Mouse (Mus musculus): ENCODE measurements around the gene Mrpl40. TPM values are rescaled to one million over a fixed set of nuclear protein-coding genes. Genes with fewer than 3 reads are reported as not detected.

The Mrpl40 gene
- total RNA-seq (2023) = 13.5 and 22.0 TPM in 2 replicates

DNA sequence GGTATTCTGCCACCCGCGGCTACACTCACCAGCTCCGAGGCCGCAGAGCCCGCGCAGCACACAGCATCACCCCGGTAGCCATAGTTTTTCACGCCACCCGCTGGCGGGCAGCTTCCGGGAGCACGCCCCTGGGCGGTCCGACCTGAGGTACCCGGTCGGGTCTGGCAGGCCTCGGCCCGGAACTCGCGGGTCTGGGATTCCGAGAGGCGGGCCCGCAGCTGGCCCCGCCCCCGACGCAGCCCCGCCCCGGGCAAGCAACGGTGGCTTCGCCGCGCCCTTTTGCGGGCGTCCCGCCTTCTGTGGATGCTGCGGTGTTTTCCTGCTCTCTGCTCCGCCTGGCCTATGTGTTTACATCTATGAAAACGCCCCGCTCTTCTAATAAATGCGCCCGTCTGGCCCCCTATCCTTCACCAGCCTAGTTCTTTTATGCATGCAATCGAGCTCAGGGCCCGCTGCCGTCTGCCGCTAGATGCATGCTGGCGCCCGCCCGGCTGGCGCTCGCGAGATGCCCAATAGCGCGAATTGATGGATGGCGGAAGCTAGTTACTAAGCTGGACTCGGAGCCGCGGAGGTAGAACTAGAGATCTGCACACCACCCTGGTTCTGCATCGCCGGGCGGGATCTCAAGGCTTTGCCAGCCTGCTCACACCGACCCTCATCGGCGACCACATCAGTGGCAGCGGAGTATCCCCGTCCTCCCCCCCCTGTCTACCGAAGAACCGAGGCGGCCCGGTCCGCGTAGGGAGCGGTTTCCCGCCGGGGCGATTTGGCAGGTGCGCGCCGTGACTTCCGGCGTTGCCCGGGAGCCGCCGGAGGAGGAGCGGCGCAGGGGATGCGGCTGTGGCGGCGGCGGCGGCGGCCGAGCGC, at the start of gene Mrpl40, which contains the start of gene Hira:
Mrpl40 (minus strand) TSS at position 421 of the 867 bp plus-strand sequence.
Hira (plus strand) TSS at position 596 of the 867 bp plus-strand sequence.

DNA sequence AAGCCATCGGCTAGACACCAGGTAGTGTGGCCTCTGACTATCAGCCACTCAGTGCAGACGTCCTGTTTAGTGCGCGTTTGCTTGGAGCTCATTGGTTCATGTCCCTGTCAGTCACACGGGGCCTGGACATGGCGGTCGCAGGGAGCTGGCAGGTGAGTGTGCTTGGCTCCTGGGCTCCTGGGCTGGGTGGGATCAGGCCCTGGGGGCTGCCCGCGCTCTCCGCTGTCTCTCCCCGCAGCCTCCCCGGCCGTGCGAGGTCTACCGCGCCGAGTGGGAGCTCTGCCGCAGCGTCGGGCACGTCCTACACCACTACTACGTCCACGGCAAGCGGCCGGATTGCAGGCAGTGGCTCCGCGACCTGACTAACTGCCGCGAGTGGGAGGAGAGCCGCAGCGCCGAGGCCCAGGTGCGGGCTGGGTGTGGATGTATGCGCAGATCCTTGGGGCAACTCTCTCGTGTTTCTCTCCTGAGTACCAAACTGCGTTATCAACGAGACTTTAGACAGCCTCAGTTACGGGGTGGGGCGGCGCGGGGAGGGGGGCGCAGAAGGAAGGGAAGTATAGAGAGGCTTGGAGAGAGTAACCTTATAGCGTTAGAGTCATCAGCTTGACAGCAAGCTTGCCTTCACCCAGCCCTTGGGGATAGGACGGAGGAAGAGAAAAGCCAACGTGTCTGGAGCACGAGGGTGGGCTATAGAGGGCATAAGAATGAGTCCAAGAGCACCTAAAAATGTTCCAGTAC, 40.0 kb downstream of the Mrpl40 start, which contains the start of the genes 2510002D24Rik and Gm28539:
2510002D24Rik (plus strand) TSS at position 111 of the 741 bp plus-strand sequence.
Gm28539 (plus strand) TSS at position 117 of the 741 bp plus-strand sequence.

Other genes with a start within 250 kb of the Mrpl40 start
- gene Sept5, start 246.9 kb downstream of the Mrpl40 start, total RNA-seq (2023) = 231 and 263 TPM in 2 replicates
- gene Cldn5, start 100.0 kb downstream of the Mrpl40 start, total RNA-seq (2023) = not detected in 2 replicates
- 76.4 and 124 TPM in 2 replicates for gene Ufd1, start 65.1 kb downstream of the Mrpl40 start, total RNA-seq (2023)
- 34.4 and 34.7 TPM in 2 replicates for gene Cdc45, start 64.9 kb downstream of the Mrpl40 start, total RNA-seq (2023)
- gene 2510002D24Rik, start 40.3 kb downstream of the Mrpl40 start, total RNA-seq (2023) = 4.9 and 5.2 TPM in 2 replicates
- 8.0 and 10.7 TPM in 2 replicates for gene Gm28539, start 40.3 kb downstream of the Mrpl40 start, total RNA-seq (2023)
- gene Hira, start 175 bp upstream of the Mrpl40 start, total RNA-seq (2023) = 38.2 and 46.8 TPM in 2 replicates

Measured in neutrophil, adult 65 days (primary cell).